Mouse (Mus musculus) C2C12 (cell line): ENCODE data around the gene Klhl36.

Source experiments
- CEBPB ChIP-seq: IDR thresholded peaks from one replicate; pipeline ENCODE4 v1.6.1; 2011; ENCODE audit warnings: low read depth, mild to moderate bottlenecking, control low read depth, moderate library complexity
- CTCF ChIP-seq: IDR thresholded peaks from one replicate; pipeline ENCODE4 v1.5.1; 2011; ENCODE audit not compliant: control insufficient read depth, insufficient read depth, insufficient read length
- FOSL1 ChIP-seq: IDR thresholded peaks from one replicate; pipeline ENCODE4 v1.8.0; 2011; ENCODE audit warnings: mild to moderate bottlenecking, low read length; ENCODE audit not compliant: poor library complexity, insufficient read depth, severe bottlenecking
- MAX ChIP-seq: IDR thresholded peaks from one replicate; pipeline ENCODE4 v1.6.1; 2011; ENCODE audit warnings: mild to moderate bottlenecking, control low read depth
- MYOD1 ChIP-seq: IDR thresholded peaks from one replicate; pipeline ENCODE4 v1.6.1; 2011; ENCODE audit warnings: low read depth; ENCODE audit not compliant: control insufficient read depth, insufficient read length
- MYOG ChIP-seq: IDR thresholded peaks from one replicate; pipeline ENCODE4 v1.6.1; 2011; ENCODE audit not compliant: control insufficient read depth, insufficient read length; ENCODE audit errors: extremely low read depth

- no peak for TF ChIP-seq MAX
- no peak for TF ChIP-seq CTCF
- TF ChIP-seq FOSL1 = no peak
- TF ChIP-seq MYOG = no peak
- no peak for TF ChIP-seq CEBPB
- TF ChIP-seq MYOD1 = no peak
Measured at GRCm38 (mm10) chr8:119914161-119914560, 52.1 kb downstream of the Klhl36 start.
